Mouse (Mus musculus): ENCODE results near the gene Fbp2. TPM values are rescaled to one million over a fixed set of nuclear protein-coding genes. Genes with fewer than 3 reads are reported as not detected.

Gene Fbp2
- total and polyA plus RNA-seq, 3 experiments: 0.13 to 0.16 TPM; not detected in 1

GRCm38 (mm10) chr13:62863771-62864170 lies 5.5 kb upstream of the Fbp2 start:
- Histone ChIP-seq H3K9ac (ENCODE audit: insufficient read depth, low read depth) (no peak overlapping the region), H3K79me2 (replicated peaks; ENCODE audit: control insufficient read depth, extremely low read depth, insufficient read depth, poor library complexity, severe bottlenecking) (no peaks in the 10 kb centered on the region), H3K27me3 (replicated peaks) (no peaks in the 10 kb centered on the region), H3K9me3 (replicated peaks; ENCODE audit: low read length) (no peaks in the 10 kb centered on the region), H3K36me3 (replicated peaks in 1 of 2; ENCODE audit: control insufficient read depth in 1 of 2, insufficient read depth in 1 of 2, low read length in 1 of 2) (no peaks in the 10 kb centered on the region), H3K27ac (ENCODE audit: insufficient read depth, low read depth) (no peak overlapping the region), H3K4me2 (ENCODE audit: insufficient read depth, low read depth, poor library complexity, severe bottlenecking) (no peak overlapping the region), H3K4me3 (replicated peaks in 1 of 3; ENCODE audit: low read depth in 2 of 3, low read length in 2 of 3, poor library complexity in 1 of 3) (no peak overlapping the region), H3K4me1 (ENCODE audit: control insufficient read depth in 1 of 2, insufficient read depth in 2 of 2) (no peaks in the 10 kb centered on the region)
- TF ChIP-seq RAD21 (IDR thresholded peaks at IDR 0.05; ENCODE audit: low read depth, low read length) (no peak), MAZ (IDR thresholded peaks at IDR 0.05; ENCODE audit: low read depth, low read length) (no peak), SIN3A (IDR thresholded peaks at IDR 0.05; ENCODE audit: low read length) (no peak), CHD2 (IDR thresholded peaks at IDR 0.05; ENCODE audit: low read length) (no peak), CHD1 (IDR thresholded peaks at IDR 0.05; ENCODE audit: low read depth, low read length) (no peak), MYC (IDR thresholded peaks at IDR 0.05; ENCODE audit: low read depth, low read length) (no peak), JUN (IDR thresholded peaks at IDR 0.05; ENCODE audit: insufficient read depth, low read depth, low read length) (no peak), UBTF (IDR thresholded peaks at IDR 0.05; ENCODE audit: low read depth, low read length) (no peak), MAFK (IDR thresholded peaks at IDR 0.05; ENCODE audit: insufficient replicate concordance, low read length) (no peak), HCFC1 (IDR thresholded peaks at IDR 0.05; ENCODE audit: low read depth, low read length) (no peak), POLR2A (IDR thresholded peaks at IDR 0.05; ENCODE audit: low read depth, low read length) (no peak), ETS1 (conservative IDR thresholded peaks at IDR 0.05; ENCODE audit: low read depth, low read length) (no peak), JUND (conservative IDR thresholded peaks at IDR 0.05; ENCODE audit: low read depth, low read length) (no peak)
- dilution Hi-C loops (cut with MboI; ENCODE audit: extremely low pct_ligation_motif_present, extremely low pct_unique_long_range_greater_than_20kb, low sequenced_read_pairs) (no loop called here), in situ Hi-C loops (cut with MboI; ENCODE audit: low pct_ligation_motif_present, low pct_unique_long_range_greater_than_20kb, low sequenced_read_pairs) (no loop called here)
- no peak for DNase-seq (ENCODE audit: extremely low read depth)

- Histone ChIP-seq H3K36me3 (replicated peaks in 1 of 2; ENCODE audit: control insufficient read depth in 1 of 2, insufficient read depth in 1 of 2, low read length in 1 of 2) (no peaks in the 10 kb centered on the region), H3K4me1 (ENCODE audit: control insufficient read depth in 1 of 2, insufficient read depth in 2 of 2) (no peaks in the 10 kb centered on the region), H3K9me3 (replicated peaks; ENCODE audit: low read length) (no peaks in the 10 kb centered on the region), H3K4me2 (ENCODE audit: insufficient read depth, low read depth, poor library complexity, severe bottlenecking) (no peak overlapping the region), H3K9ac (ENCODE audit: insufficient read depth, low read depth) (no peak overlapping the region), H3K27ac (ENCODE audit: insufficient read depth, low read depth) (no peak overlapping the region), H3K79me2 (replicated peaks; ENCODE audit: control insufficient read depth, extremely low read depth, insufficient read depth, poor library complexity, severe bottlenecking) (no peaks in the 10 kb centered on the region), H3K4me3 (replicated peaks in 1 of 3; ENCODE audit: low read depth in 2 of 3, low read length in 2 of 3, poor library complexity in 1 of 3) (no peak overlapping the region), H3K27me3 (replicated peaks) (no peaks in the 10 kb centered on the region)
- no peak for TF ChIP-seq HCFC1 (IDR thresholded peaks at IDR 0.05; ENCODE audit: low read depth, low read length)
- TF ChIP-seq IRF4 (IDR thresholded peaks at IDR 0.05; ENCODE audit: low read depth, low read length): no peak
- no peak for TF ChIP-seq POLR2AphosphoS2 (IDR thresholded peaks at IDR 0.05; ENCODE audit: low read depth, low read length)
- TF ChIP-seq SIN3A (IDR thresholded peaks at IDR 0.05; ENCODE audit: low read length): no peak
- TF ChIP-seq USF1 (IDR thresholded peaks at IDR 0.05; ENCODE audit: low read depth, low read length): no peak
- TF ChIP-seq MXI1 (IDR thresholded peaks at IDR 0.05; ENCODE audit: low read depth, low read length): no peak
- no peak for TF ChIP-seq TCF12 (IDR thresholded peaks at IDR 0.05; ENCODE audit: low read depth, low read length)
- TF ChIP-seq USF2 (conservative IDR thresholded peaks at IDR 0.05; ENCODE audit: low read depth, low read length): no peak
- no peak for TF ChIP-seq MAFK (IDR thresholded peaks at IDR 0.05; ENCODE audit: insufficient replicate concordance, low read length)
- no peak for TF ChIP-seq MEF2A (IDR thresholded peaks at IDR 0.05; ENCODE audit: borderline replicate concordance, low read depth, low read length)
- in situ Hi-C loops (cut with MboI; ENCODE audit: low pct_ligation_motif_present, low pct_unique_long_range_greater_than_20kb, low sequenced_read_pairs) (no loop called here), dilution Hi-C loops (cut with MboI; ENCODE audit: extremely low pct_ligation_motif_present, extremely low pct_unique_long_range_greater_than_20kb, low sequenced_read_pairs) (no loop called here)
- no peak for DNase-seq (ENCODE audit: extremely low read depth)
Observed at GRCm38 (mm10) chr13:62862875-62863274, 4.7 kb upstream of the Fbp2 start.
